Mouse (Mus musculus) forebrain, embryonic 12.5 days (tissue): ENCODE measurements around the gene Ssh2. TPM values are rescaled to one million over a fixed set of nuclear protein-coding genes. Genes with fewer than 3 reads are reported as not detected.

Experiments used
- ATAC-seq: fragments of 200-750 bp; cut with Nextera tagmentation; 2 replicates; pipeline ENCODE4 v1.8.0; 2017; ENCODE audit warnings: moderate TSS enrichment; ENCODE audit not compliant: low FRiP score
- H3K27ac ChIP-seq: fragments of 300-500 bp; sonication (generic); 2 replicates; pipeline ENCODE4 v1.5.1; 2016; ENCODE audit warnings: mild to moderate bottlenecking
- H3K27me3 ChIP-seq: fragments of 300-500 bp; sonication (generic); 2 replicates; pipeline ENCODE4 v1.6.1; 2016; ENCODE audit warnings: mild to moderate bottlenecking
- H3K36me3 ChIP-seq: fragments of 300-500 bp; sonication (generic); replicated peaks from 2 replicates; pipeline ENCODE4 v1.6.1; 2016; ENCODE audit warnings: mild to moderate bottlenecking
- H3K4me1 ChIP-seq: fragments of 300-500 bp; sonication (generic); 2 replicates; pipeline ENCODE4 v1.6.1; 2016
- H3K4me2 ChIP-seq: fragments of 300-500 bp; sonication (generic); 2 replicates; pipeline ENCODE4 v1.6.1; 2016; ENCODE audit warnings: mild to moderate bottlenecking, moderate library complexity
- H3K4me3 ChIP-seq: fragments of 300-500 bp; sonication (generic); replicated peaks from 2 replicates; pipeline ENCODE4 v1.5.1; 2016; ENCODE audit warnings: mild to moderate bottlenecking
- H3K9ac ChIP-seq: fragments of 300-500 bp; sonication (generic); 2 replicates; pipeline ENCODE4 v1.6.1; 2016; ENCODE audit warnings: mild to moderate bottlenecking
- H3K9me3 ChIP-seq: fragments of 300-500 bp; sonication (generic); 2 replicates; pipeline ENCODE4 v1.6.1; 2016
- whole genome bisulfite sequencing: fragments of 180-500 bp; shearing (Covaris S2); methylation state at CpG from one replicate; pipeline ENCODE4 v1.1.7; 2016; 5-methylcytosine and 5-hydroxymethylcytosine counted together
- polyA plus RNA-seq: library from polyadenylated mRNA; unstranded; fragments of >200 nt; fragmentation: Nextera tagmentation; extraction: Ambion mirVana; gene quantifications from 2 replicates; pipeline ENCODE4 v1.2.1, GENCODE M21; 2016

The Ssh2 gene
- polyA plus RNA-seq, 1 experiment from 2014 or later, result 19.4 TPM

- Histone ChIP-seq H3K9ac (no peak overlapping the region), H3K36me3 (peaks cover 10% of the 10 kb centered on the region), H3K27ac (no peak overlapping the region), H3K4me3 (no peak overlapping the region), H3K27me3 (no peaks in the 10 kb centered on the region), H3K4me1 (no peaks in the 10 kb centered on the region), H3K4me2 (no peak overlapping the region), H3K9me3 (no peaks in the 10 kb centered on the region)
- no peak for ATAC-seq
- WGBS, result 91% methylated on average over 1 of the region's 1 CpGs
Measured at GRCm38 (mm10) chr11:77428446-77428845, 212.4 kb downstream of the Ssh2 start.

GRCm38 (mm10) chr11:77437026-77437425 lies 220.9 kb downstream of the Ssh2 start:
- Histone ChIP-seq H3K27me3 (no peaks in the 10 kb centered on the region), H3K9ac (no peak overlapping the region), H3K4me1 (no peaks in the 10 kb centered on the region), H3K36me3 (peaks cover 28% of the 10 kb centered on the region), H3K27ac (no peak overlapping the region), H3K4me2 (no peak overlapping the region), H3K4me3 (no peak overlapping the region), H3K9me3 (no peaks in the 10 kb centered on the region)
- 88% methylated on average over 2 of the region's 2 CpGs for WGBS
- no peak for ATAC-seq

- Histone ChIP-seq H3K9me3 (no peaks in the 10 kb centered on the region), H3K4me3 (no peak overlapping the region), H3K27me3 (no peaks in the 10 kb centered on the region), H3K9ac (no peak overlapping the region), H3K36me3 (peaks cover 43% of the 10 kb centered on the region), H3K4me2 (no peak overlapping the region), H3K4me1 (no peaks in the 10 kb centered on the region), H3K27ac (no peak overlapping the region)
- WGBS, result 94% methylated on average over 9 of the region's 9 CpGs
- ATAC-seq, result no peak
Measured at GRCm38 (mm10) chr11:77440081-77440480, 224.0 kb downstream of the Ssh2 start.

GRCm38 (mm10) chr11:77441020-77441419 lies 224.9 kb downstream of the Ssh2 start:
- H3K27me3 ChIP-seq, result no peaks in the 10 kb centered on the region
- ATAC-seq, result no peak

GRCm38 (mm10) chr11:77442186-77443170 lies 226.4 kb downstream of the Ssh2 start:
- WGBS, result 84% methylated on average over 7 of the region's 7 CpGs
- Histone ChIP-seq H3K4me2 (no peak overlapping the region), H3K36me3 (peaks cover 43% of the 10 kb centered on the region), H3K9me3 (no peaks in the 10 kb centered on the region), H3K9ac (no peak overlapping the region), H3K27ac (no peak overlapping the region), H3K27me3 (no peaks in the 10 kb centered on the region), H3K4me3 (no peak overlapping the region), H3K4me1 (no peaks in the 10 kb centered on the region)
- no peak for ATAC-seq

More at GRCm38 (mm10) chr11:77441020-77441419, 224.9 kb downstream of the Ssh2 start:
- Histone ChIP-seq H3K9ac (no peak overlapping the region), H3K36me3 (peaks cover 43% of the 10 kb centered on the region), H3K4me2 (no peak overlapping the region), H3K4me3 (no peak overlapping the region), H3K27ac (no peak overlapping the region), H3K9me3 (no peaks in the 10 kb centered on the region), H3K4me1 (no peaks in the 10 kb centered on the region)
- WGBS, result 91% methylated on average over 8 of the region's 8 CpGs

GRCm38 (mm10) chr11:77444939-77445338 lies 228.9 kb downstream of the Ssh2 start:
- Histone ChIP-seq H3K9me3 (no peaks in the 10 kb centered on the region), H3K27ac (no peak overlapping the region), H3K4me1 (no peaks in the 10 kb centered on the region), H3K4me2 (no peak overlapping the region), H3K9ac (no peak overlapping the region), H3K36me3 (peaks cover 38% of the 10 kb centered on the region), H3K27me3 (no peaks in the 10 kb centered on the region), H3K4me3 (no peak overlapping the region)
- ATAC-seq, result no peak
- 87% methylated on average over 2 of the region's 2 CpGs for whole genome bisulfite sequencing

- Histone ChIP-seq H3K27ac (no peak overlapping the region), H3K27me3 (no peaks in the 10 kb centered on the region), H3K36me3 (peaks cover 34% of the 10 kb centered on the region), H3K9me3 (no peaks in the 10 kb centered on the region), H3K9ac (no peak overlapping the region), H3K4me2 (no peak overlapping the region), H3K4me1 (no peaks in the 10 kb centered on the region), H3K4me3 (no peak overlapping the region)
- WGBS, result 64% methylated on average over 6 of the region's 6 CpGs
- no peak for ATAC-seq
Measured at GRCm38 (mm10) chr11:77446628-77447041, 230.5 kb downstream of the Ssh2 start.

- H3K9ac ChIP-seq, result no peak overlapping the region
- no peaks in the 10 kb centered on the region for H3K9me3 ChIP-seq
- H3K4me1 ChIP-seq, result no peaks in the 10 kb centered on the region
- H3K4me2 ChIP-seq, result no peak overlapping the region
- H3K27ac ChIP-seq, result no peak overlapping the region
- whole genome bisulfite sequencing, result 94% methylated on average over 7 of the region's 7 CpGs
- no peak for ATAC-seq
- peaks cover 32% of the 10 kb centered on the region for H3K36me3 ChIP-seq
- H3K4me3 ChIP-seq, result no peak overlapping the region
- no peaks in the 10 kb centered on the region for H3K27me3 ChIP-seq
Measured at GRCm38 (mm10) chr11:77449224-77449623, 233.1 kb downstream of the Ssh2 start.

GRCm38 (mm10) chr11:77451670-77452069 lies 235.6 kb downstream of the Ssh2 start:
- Histone ChIP-seq H3K4me1 (no peaks in the 10 kb centered on the region), H3K4me3 (no peak overlapping the region), H3K9ac (no peak overlapping the region), H3K27me3 (no peaks in the 10 kb centered on the region), H3K36me3 (peaks cover 45% of the 10 kb centered on the region), H3K9me3 (no peaks in the 10 kb centered on the region), H3K4me2 (no peak overlapping the region), H3K27ac (no peak overlapping the region)
- no peak for ATAC-seq
- WGBS, result 97% methylated on average over 2 of the region's 2 CpGs

- Histone ChIP-seq H3K36me3 (peaks cover 49% of the 10 kb centered on the region), H3K4me1 (no peaks in the 10 kb centered on the region), H3K9me3 (no peaks in the 10 kb centered on the region), H3K9ac (no peak overlapping the region), H3K4me3 (no peak overlapping the region), H3K27me3 (no peaks in the 10 kb centered on the region), H3K4me2 (no peak overlapping the region), H3K27ac (no peak overlapping the region)
- no peak for ATAC-seq
- WGBS, result 94% methylated on average over 2 of the region's 2 CpGs
Measured at GRCm38 (mm10) chr11:77453388-77453787, 237.3 kb downstream of the Ssh2 start.

GRCm38 (mm10) chr11:77455770-77456510 lies 239.9 kb downstream of the Ssh2 start:
- no peak overlapping the region for H3K4me2 ChIP-seq
- ATAC-seq, result no peak
- peaks cover 8% of the 10 kb centered on the region for H3K27me3 ChIP-seq
- no peak overlapping the region for H3K9ac ChIP-seq
- H3K9me3 ChIP-seq, result no peaks in the 10 kb centered on the region
- H3K4me1 ChIP-seq, result no peaks in the 10 kb centered on the region
- H3K36me3 ChIP-seq, result peaks cover 31% of the 10 kb centered on the region
- H3K27ac ChIP-seq, result no peak overlapping the region
- WGBS, result 91% methylated on average over 9 of the region's 9 CpGs
- no peak overlapping the region for H3K4me3 ChIP-seq

GRCm38 (mm10) chr11:77456866-77457265 lies 240.8 kb downstream of the Ssh2 start:
- Histone ChIP-seq H3K27ac (no peak overlapping the region), H3K36me3 (peaks cover 30% of the 10 kb centered on the region), H3K4me3 (no peak overlapping the region), H3K27me3 (peaks cover 17% of the 10 kb centered on the region), H3K4me1 (peaks cover 2% of the 10 kb centered on the region), H3K9me3 (no peaks in the 10 kb centered on the region), H3K4me2 (no peak overlapping the region), H3K9ac (no peak overlapping the region)
- no peak for ATAC-seq
- 90% methylated on average over 6 of the region's 6 CpGs for WGBS
